Mouse (Mus musculus) E14TG2a.4 (cell line): ENCODE measurements at regions not wholly inside any gene's neighbourhood (a gene's known extent, or its start where the extent isn't known, plus 50 kb on each side); places are given as distances from the start of the nearest gene placed in this dataset.

Experiments
- H3K27me3 ChIP-seq: 2 replicates; pipeline ENCODE4 v1.6.1; 2014; ENCODE audit warnings: low read length, control low read depth; ENCODE audit not compliant: insufficient read depth
- H3K36me3 ChIP-seq: 2 replicates; pipeline ENCODE4 v1.6.1; 2014; ENCODE audit warnings: low read length, control low read depth; ENCODE audit not compliant: insufficient read depth
- H3K4me1 ChIP-seq: replicated peaks from 2 replicates; pipeline ENCODE4 v1.6.1; 2014; ENCODE audit warnings: low read depth, low read length, control low read depth
- H3K4me3 ChIP-seq: replicated peaks from 2 replicates; pipeline ENCODE4 v1.5.1; 2014; ENCODE audit warnings: mild to moderate bottlenecking, low read length
- H3K9me3 ChIP-seq: 2 replicates; pipeline ENCODE4 v1.6.1; 2014; ENCODE audit warnings: low read length, control low read depth
- CTCF ChIP-seq: conservative IDR thresholded peaks from 2 replicates; pipeline ENCODE4 v1.5.1; 2014; ENCODE audit warnings: low read length
- NANOG ChIP-seq: IDR thresholded peaks from 2 replicates; pipeline ENCODE4 v1.6.1; 2014; ENCODE audit warnings: borderline replicate concordance, low read length, mixed read lengths
- POU5F1 ChIP-seq: IDR thresholded peaks from 2 replicates; pipeline ENCODE4 v1.6.1; 2014; ENCODE audit warnings: low read length, borderline replicate concordance

DNA sequence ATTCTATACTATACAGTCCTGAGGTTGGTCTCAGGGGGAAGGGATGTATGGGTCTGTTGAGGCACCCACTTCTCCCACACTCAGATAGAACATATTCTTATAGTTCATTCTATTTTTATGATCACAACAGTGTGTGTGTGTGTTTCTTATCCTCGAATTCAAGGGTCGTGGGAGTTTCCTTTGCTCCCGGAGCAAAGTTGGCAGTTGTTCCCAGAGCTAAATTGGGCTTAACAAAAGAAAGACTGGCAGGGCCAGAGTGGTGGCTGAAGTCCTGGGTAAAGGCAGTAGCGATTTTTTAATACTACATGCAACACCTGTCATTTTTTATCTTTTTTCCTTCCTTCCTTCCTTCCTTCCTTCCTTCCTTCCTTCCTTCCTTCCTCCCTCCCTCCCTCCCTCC, 131.5 kb upstream of the Sp4 start:
- TF ChIP-seq NANOG: no peak
- TF ChIP-seq CTCF: no peak
- TF ChIP-seq POU5F1: no peak
- H3K27me3 ChIP-seq: no peaks in the 10 kb centered on the region
- no peak overlapping the region for H3K4me3 ChIP-seq
- H3K9me3 ChIP-seq: no peaks in the 10 kb centered on the region
- H3K4me1 ChIP-seq: no peaks in the 10 kb centered on the region
- H3K36me3 ChIP-seq: no peaks in the 10 kb centered on the region

DNA sequence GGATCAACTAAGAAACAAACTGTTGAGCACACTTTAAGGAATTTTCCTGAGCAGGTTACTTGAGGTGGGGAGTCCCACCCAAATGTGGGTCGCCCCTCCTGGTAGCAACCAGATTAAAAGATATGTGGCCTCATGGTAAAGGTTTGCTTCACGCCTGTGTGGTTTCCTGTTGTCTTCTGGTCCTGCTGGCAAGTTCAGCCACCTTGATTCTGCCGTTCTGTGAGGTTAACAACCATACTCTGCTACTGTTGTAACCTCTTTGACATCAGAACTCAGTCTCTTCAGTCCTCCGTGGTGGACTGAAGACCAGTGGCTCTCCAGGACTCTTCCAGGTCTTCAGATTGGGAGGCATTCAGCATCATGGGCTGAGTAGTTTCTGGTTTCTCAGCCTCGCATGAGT, 127.1 kb upstream of the Sp4 start:
- Histone ChIP-seq H3K36me3 (no peaks in the 10 kb centered on the region), H3K4me3 (no peak overlapping the region), H3K9me3 (0 out of 2 replicates have a peak, but pooled peaks cover 6% of the 10 kb centered on the region), H3K4me1 (no peaks in the 10 kb centered on the region), H3K27me3 (no peaks in the 10 kb centered on the region)
- no peak for TF ChIP-seq POU5F1
- TF ChIP-seq CTCF: no peak
- TF ChIP-seq NANOG: no peak

DNA sequence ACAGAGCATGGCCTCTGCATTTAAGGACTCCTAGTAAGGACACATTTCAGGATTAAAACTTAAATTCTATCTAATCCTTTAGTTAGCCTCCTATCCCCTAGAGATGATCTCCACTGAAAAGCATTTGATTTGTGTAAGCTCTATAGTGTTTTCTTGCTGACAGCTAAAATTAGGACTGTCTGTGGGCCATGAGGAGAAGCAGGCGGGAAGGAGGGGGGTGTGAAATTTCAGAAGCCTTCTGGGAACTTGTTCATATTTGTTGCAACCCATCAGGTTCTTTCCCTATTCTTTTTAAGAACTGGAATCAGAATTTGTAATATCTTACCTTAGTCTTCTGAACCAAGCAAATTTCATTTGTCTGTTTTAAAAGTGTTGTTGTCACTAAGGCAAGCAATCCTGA, 114.7 kb upstream of the Sp4 start:
- TF ChIP-seq CTCF: no peak
- no peak for TF ChIP-seq POU5F1
- TF ChIP-seq NANOG: no peak
- H3K36me3 ChIP-seq: no peaks in the 10 kb centered on the region

DNA sequence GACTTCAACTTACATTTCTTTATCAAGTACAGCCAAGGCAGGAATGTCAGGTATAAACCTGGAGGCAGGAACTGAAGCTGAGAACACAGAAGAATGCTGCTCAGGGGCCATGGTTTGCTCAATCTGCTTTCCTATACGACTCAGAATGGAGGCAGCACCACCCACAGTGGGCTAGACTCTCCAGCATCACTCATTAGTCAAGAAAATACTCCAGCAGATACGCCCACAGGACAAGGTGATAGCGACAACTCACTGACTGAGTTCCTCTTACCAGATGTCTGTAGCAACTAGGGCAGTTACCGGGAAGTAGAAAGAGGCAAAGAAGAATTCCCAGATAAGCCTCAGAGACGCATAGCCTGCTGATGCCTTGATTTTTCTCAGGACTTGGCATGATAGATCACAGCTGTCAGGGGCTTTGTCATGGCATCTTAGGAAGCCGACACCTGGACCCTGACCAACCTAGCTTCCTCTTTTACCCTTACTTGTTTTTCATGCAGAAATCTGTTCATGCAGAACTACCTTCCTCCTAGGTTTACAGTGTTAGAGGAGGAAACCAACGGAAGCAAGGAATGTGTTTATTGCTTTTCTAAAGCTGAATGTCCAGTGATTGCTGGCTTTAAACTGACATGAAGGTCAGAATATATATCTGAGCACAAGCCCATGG, 110.7 kb upstream of the Sp4 start:
- no peak for TF ChIP-seq POU5F1
- H3K4me3 ChIP-seq: no peak overlapping the region
- H3K9me3 ChIP-seq: no peaks in the 10 kb centered on the region
- H3K27me3 ChIP-seq: no peaks in the 10 kb centered on the region
- H3K4me1 ChIP-seq: no peaks in the 10 kb centered on the region
- no peaks in the 10 kb centered on the region for H3K36me3 ChIP-seq

More for the DNA sequence above, 114.7 kb upstream of the Sp4 start:
- Histone ChIP-seq H3K4me1 (no peaks in the 10 kb centered on the region), H3K27me3 (no peaks in the 10 kb centered on the region), H3K4me3 (no peak overlapping the region), H3K9me3 (no peaks in the 10 kb centered on the region)

DNA sequence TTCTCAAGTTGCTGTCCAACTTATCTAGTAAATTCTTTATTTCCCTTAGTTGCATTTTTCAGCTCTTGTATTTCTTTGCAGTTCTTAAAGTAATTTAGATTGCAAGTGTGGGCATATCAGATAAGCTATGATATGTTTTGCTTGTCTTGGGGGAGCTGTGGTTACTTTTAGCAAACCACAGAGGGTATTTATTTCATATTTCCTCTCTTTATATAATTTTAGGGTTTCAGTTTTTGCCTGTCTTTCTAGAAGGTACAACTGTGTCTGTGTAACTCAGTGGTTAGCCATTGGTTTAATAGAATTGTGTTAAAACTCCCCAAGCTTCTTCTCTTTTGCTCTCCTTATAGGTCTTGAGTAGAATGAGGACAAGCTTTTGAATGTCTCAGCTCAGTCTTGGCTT, 109.7 kb upstream of the Sp4 start:
- H3K36me3 ChIP-seq: no peaks in the 10 kb centered on the region
- no peak overlapping the region for H3K4me3 ChIP-seq
- no peak for TF ChIP-seq NANOG
- no peak for TF ChIP-seq POU5F1
- no peak for TF ChIP-seq CTCF
- H3K9me3 ChIP-seq: no peaks in the 10 kb centered on the region
- H3K27me3 ChIP-seq: no peaks in the 10 kb centered on the region
- H3K4me1 ChIP-seq: no peaks in the 10 kb centered on the region

DNA sequence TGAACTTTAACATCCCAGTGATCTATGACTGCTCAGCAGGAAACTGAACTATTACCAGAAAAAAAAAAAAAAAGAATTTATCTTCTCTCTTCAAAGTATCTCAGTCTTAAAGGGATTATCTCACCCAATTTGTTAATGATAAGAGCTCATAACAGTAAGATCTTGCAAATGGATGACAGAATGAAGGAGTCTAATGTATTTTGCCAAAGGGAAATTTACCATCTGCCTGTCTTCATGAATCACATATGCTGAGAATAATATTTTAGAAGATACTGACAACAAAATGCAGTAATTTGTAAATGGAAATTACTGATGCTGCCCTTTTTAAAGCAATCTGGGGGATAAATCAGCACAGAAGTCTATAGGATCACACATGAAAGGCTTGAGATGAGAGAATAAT, 103.9 kb upstream of the Sp4 start:
- no peaks in the 10 kb centered on the region for H3K4me1 ChIP-seq
- H3K9me3 ChIP-seq: no peaks in the 10 kb centered on the region
- H3K27me3 ChIP-seq: no peaks in the 10 kb centered on the region
- H3K36me3 ChIP-seq: no peaks in the 10 kb centered on the region
- no peak overlapping the region for H3K4me3 ChIP-seq
- TF ChIP-seq POU5F1: no peak
- no peak for TF ChIP-seq CTCF
- no peak for TF ChIP-seq NANOG

DNA sequence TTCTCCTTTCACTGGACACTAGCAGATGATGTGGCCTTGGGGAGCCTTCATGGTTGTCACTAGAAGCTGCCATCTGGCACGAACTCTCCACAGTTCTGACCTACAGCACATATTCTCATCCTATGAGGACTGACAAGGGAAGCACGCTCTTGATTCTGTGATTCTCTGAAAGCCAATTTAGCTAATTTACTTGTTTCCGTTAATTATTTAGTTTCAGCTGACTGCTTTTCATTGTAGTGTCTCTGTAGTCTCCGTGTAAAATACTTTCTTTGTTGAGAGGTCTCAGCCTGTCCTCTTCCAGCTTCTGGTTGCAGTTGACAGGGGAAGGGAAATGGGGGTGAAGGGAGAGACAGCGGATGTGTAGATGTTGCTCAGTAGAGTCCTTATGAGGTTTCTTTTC, 102.9 kb upstream of the Sp4 start:
- no peak overlapping the region for H3K4me3 ChIP-seq
- no peaks in the 10 kb centered on the region for H3K9me3 ChIP-seq
- H3K27me3 ChIP-seq: no peaks in the 10 kb centered on the region
- H3K36me3 ChIP-seq: no peaks in the 10 kb centered on the region
- no peaks in the 10 kb centered on the region for H3K4me1 ChIP-seq
- TF ChIP-seq NANOG: no peak
- TF ChIP-seq CTCF: no peak
- TF ChIP-seq POU5F1: no peak

DNA sequence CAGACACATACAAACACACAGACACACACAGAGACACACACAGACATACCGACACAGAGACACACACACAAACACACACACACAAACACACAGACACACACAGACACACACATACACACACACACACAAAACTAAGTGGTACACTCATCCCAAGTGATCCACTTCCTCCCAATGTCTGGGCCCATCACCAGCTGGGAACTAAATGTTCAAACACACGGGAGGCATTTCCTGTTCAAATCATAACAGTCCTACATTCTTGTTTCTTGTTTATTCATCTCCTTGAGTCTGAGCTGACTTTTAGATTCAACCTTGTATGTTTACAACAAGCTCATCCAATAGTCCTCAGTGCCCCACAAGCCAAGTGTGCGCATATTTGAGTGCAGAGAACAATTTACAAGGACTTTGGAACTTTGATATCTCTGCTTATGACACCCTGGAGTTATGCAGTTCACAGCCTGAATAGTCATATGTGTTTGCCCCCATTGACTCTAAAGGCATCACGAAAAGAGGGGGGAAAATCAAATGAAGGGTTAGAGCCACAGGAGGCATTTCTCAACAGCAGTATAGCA, 102.4 kb upstream of the Sp4 start:
- TF ChIP-seq CTCF (no peak), POU5F1 (no peak), NANOG (no peak)
- H3K4me1 ChIP-seq: no peaks in the 10 kb centered on the region

DNA sequence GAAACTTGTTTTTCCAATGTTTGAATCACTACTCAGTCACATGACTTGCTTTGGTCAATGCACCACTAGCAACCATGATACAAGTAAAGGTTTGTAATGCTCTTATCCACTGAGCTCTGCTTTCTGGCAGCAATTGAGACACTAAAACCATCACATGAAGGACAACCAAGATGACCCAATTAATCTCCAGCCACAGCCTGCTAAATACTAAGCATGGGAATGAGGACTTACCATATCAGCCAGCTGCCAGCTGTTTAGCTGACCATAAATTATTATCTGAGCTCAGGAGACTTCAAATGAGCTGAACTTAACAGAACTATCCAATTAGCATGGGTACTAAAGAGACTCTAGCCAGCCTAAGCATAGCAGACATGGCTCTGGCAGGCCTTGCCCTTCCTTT, 100.1 kb upstream of the Sp4 start:
- H3K4me1 ChIP-seq: no peaks in the 10 kb centered on the region
- H3K4me3 ChIP-seq: no peak overlapping the region
- H3K9me3 ChIP-seq: no peaks in the 10 kb centered on the region
- H3K27me3 ChIP-seq: no peaks in the 10 kb centered on the region
- no peak for TF ChIP-seq NANOG
- no peak for TF ChIP-seq POU5F1
- TF ChIP-seq CTCF: no peak
- H3K36me3 ChIP-seq: no peaks in the 10 kb centered on the region

More for the DNA sequence above, 102.4 kb upstream of the Sp4 start:
- no peaks in the 10 kb centered on the region for H3K27me3 ChIP-seq
- no peaks in the 10 kb centered on the region for H3K9me3 ChIP-seq
- no peak overlapping the region for H3K4me3 ChIP-seq
- H3K36me3 ChIP-seq: no peaks in the 10 kb centered on the region
